Mouse (Mus musculus): ENCODE results near the gene Derl2. TPM values are rescaled to one million over a fixed set of nuclear protein-coding genes. Genes with fewer than 3 reads are reported as not detected.

The Derl2 gene
- total and polyA plus RNA-seq, 2 experiments from 2014 or later: 25.3 to 25.7 TPM

- Histone ChIP-seq H3K27ac (no peak overlapping the region), H3K4me2 (ENCODE audit: low read depth, low read length) (no peak overlapping the region), H3K36me3 (ENCODE audit: insufficient read depth, low read length) (peaks cover 40% of the 10 kb centered on the region), H3K4me1 (ENCODE audit: insufficient read depth, low read length) (no peaks in the 10 kb centered on the region), H3K27me3 (ENCODE audit: insufficient read depth, low read length) (no peaks in the 10 kb centered on the region), H3K9me3 (ENCODE audit: low read length) (no peaks in the 10 kb centered on the region), H3K9ac (replicated peaks; ENCODE audit: low read length) (no peak overlapping the region), H3K4me3 (ENCODE audit: low read length) (no peak overlapping the region)
- no peak for TF ChIP-seq CTCF (IDR thresholded peaks at IDR 0.05; ENCODE audit: low read depth)
- 94% methylated on average over 3 of the region's 3 CpGs for WGBS
- DNase-seq (ENCODE audit: low spot score) (no peak), ATAC-seq (no peak)
These were observed 11.3 kb downstream of the Derl2 start for GRCm38 (mm10) chr11:71008321-71008720.

GRCm38 (mm10) chr11:71007831-71008230 lies 11.8 kb downstream of the Derl2 start:
- H3K36me3 ChIP-seq (ENCODE audit: insufficient read depth, low read length): peaks cover 39% of the 10 kb centered on the region
- 90% methylated on average over 7 of the region's 7 CpGs for WGBS

GRCm38 (mm10) chr11:71007026-71007425 lies 12.6 kb downstream of the Derl2 start:
- no peak overlapping the region for H3K4me2 ChIP-seq (ENCODE audit: low read depth, low read length)
- no peak overlapping the region for H3K4me3 ChIP-seq (ENCODE audit: low read length)
- DNase-seq (ENCODE audit: low spot score) (no peak), ATAC-seq (no peak)
- 95% methylated on average over 6 of the region's 6 CpGs for WGBS
- H3K9me3 ChIP-seq (ENCODE audit: low read length): no peaks in the 10 kb centered on the region
- no peaks in the 10 kb centered on the region for H3K27me3 ChIP-seq (ENCODE audit: insufficient read depth, low read length)
- no peak overlapping the region for H3K27ac ChIP-seq
- no peaks in the 10 kb centered on the region for H3K4me1 ChIP-seq (ENCODE audit: insufficient read depth, low read length)
- no peak for TF ChIP-seq CTCF (IDR thresholded peaks at IDR 0.05; ENCODE audit: low read depth)
- H3K9ac ChIP-seq (replicated peaks; ENCODE audit: low read length): no peak overlapping the region
- H3K36me3 ChIP-seq (ENCODE audit: insufficient read depth, low read length): peaks cover 36% of the 10 kb centered on the region

More at GRCm38 (mm10) chr11:71007831-71008230, 11.8 kb downstream of the Derl2 start:
- no peak overlapping the region for H3K4me2 ChIP-seq (ENCODE audit: low read depth, low read length)
- DNase-seq (ENCODE audit: low spot score) (no peak), ATAC-seq (no peak)
- H3K9me3 ChIP-seq (ENCODE audit: low read length): no peaks in the 10 kb centered on the region
- no peaks in the 10 kb centered on the region for H3K27me3 ChIP-seq (ENCODE audit: insufficient read depth, low read length)
- H3K27ac ChIP-seq: no peak overlapping the region
- H3K4me3 ChIP-seq (ENCODE audit: low read length): no peak overlapping the region
- no peak overlapping the region for H3K9ac ChIP-seq (replicated peaks; ENCODE audit: low read length)
- TF ChIP-seq CTCF (IDR thresholded peaks at IDR 0.05; ENCODE audit: low read depth): no peak
- no peaks in the 10 kb centered on the region for H3K4me1 ChIP-seq (ENCODE audit: insufficient read depth, low read length)

- H3K9me3 ChIP-seq (ENCODE audit: low read length): no peaks in the 10 kb centered on the region
- ATAC-seq (no peak), DNase-seq (ENCODE audit: low spot score) (no peak)
- H3K4me1 ChIP-seq (ENCODE audit: insufficient read depth, low read length): no peaks in the 10 kb centered on the region
- H3K27ac ChIP-seq: no peak overlapping the region
- no peaks in the 10 kb centered on the region for H3K27me3 ChIP-seq (ENCODE audit: insufficient read depth, low read length)
- peak overlapping the region; percentile 95 for H3K4me2 ChIP-seq (ENCODE audit: low read depth, low read length)
- WGBS: 63% methylated on average over 5 of the region's 5 CpGs
- peaks cover 18% of the 10 kb centered on the region for H3K36me3 ChIP-seq (ENCODE audit: insufficient read depth, low read length)
- H3K9ac ChIP-seq (replicated peaks; ENCODE audit: low read length): 0 out of 2 replicates have a peak overlapping the region, but pooled peaks have one; percentile 21
- H3K4me3 ChIP-seq (ENCODE audit: low read length): peak overlapping the region; percentile 98
- TF ChIP-seq CTCF (IDR thresholded peaks at IDR 0.05; ENCODE audit: low read depth): no peak
These were observed 14.6 kb downstream of the Derl2 start for GRCm38 (mm10) chr11:71005046-71005445.

GRCm38 (mm10) chr11:71004316-71004773 lies 15.3 kb downstream of the Derl2 start, which contains the start of gene Dhx33:
TSS of gene Dhx33 (minus strand) at chr11:71004437.
- Histone ChIP-seq H3K4me3 (ENCODE audit: low read length) (peak within 1 kb of the TSS; percentile 98), H3K27me3 (ENCODE audit: insufficient read depth, low read length) (no peaks in the 10 kb centered on the region), H3K36me3 (ENCODE audit: insufficient read depth, low read length) (peaks cover 16% of the 10 kb centered on the region; the same call in 1 of the 2 replicates), H3K9ac (replicated peaks; ENCODE audit: low read length) (peak within 1 kb of the TSS; percentile 76), H3K4me2 (ENCODE audit: low read depth, low read length) (peak within 1 kb of the TSS; percentile 95), H3K4me1 (ENCODE audit: insufficient read depth, low read length) (no peaks in the 10 kb centered on the region), H3K9me3 (ENCODE audit: low read length) (no peaks in the 10 kb centered on the region), H3K27ac (peak within 1 kb of the TSS; percentile 81)
- under 1% methylated on average over 32 of the region's 35 CpGs for WGBS
- ATAC-seq (peak; percentile 99), DNase-seq (ENCODE audit: low spot score) (peak; percentile 99)
- peak; percentile 65 for TF ChIP-seq CTCF (IDR thresholded peaks at IDR 0.05; ENCODE audit: low read depth)

- Histone ChIP-seq H3K4me1 (ENCODE audit: insufficient read depth, low read length) (no peaks in the 10 kb centered on the region), H3K27ac (peak overlapping the region; percentile 81), H3K27me3 (ENCODE audit: insufficient read depth, low read length) (no peaks in the 10 kb centered on the region), H3K4me3 (ENCODE audit: low read length) (peak overlapping the region; percentile 98), H3K9me3 (ENCODE audit: low read length) (no peaks in the 10 kb centered on the region), H3K36me3 (ENCODE audit: insufficient read depth, low read length) (peaks cover 20% of the 10 kb centered on the region; the same call in 1 of the 2 replicates), H3K9ac (replicated peaks; ENCODE audit: low read length) (peak overlapping the region; percentile 76), H3K4me2 (ENCODE audit: low read depth, low read length) (peak overlapping the region; percentile 95)
- under 1% methylated on average over 49 of the region's 49 CpGs for WGBS
- TF ChIP-seq CTCF (IDR thresholded peaks at IDR 0.05; ENCODE audit: low read depth): no peak
- DNase-seq (ENCODE audit: low spot score) (peak; percentile 60), ATAC-seq (peak; percentile 84)
These were observed 15.9 kb downstream of the Derl2 start for GRCm38 (mm10) chr11:71003611-71004315.

- no peak for TF ChIP-seq CTCF (IDR thresholded peaks at IDR 0.05; ENCODE audit: low read depth)
- no peak overlapping the region for H3K4me2 ChIP-seq (ENCODE audit: low read depth, low read length)
- WGBS: 81% methylated on average over 4 of the region's 4 CpGs
- DNase-seq (ENCODE audit: low spot score): no peak
- H3K4me3 ChIP-seq (ENCODE audit: low read length): no peak overlapping the region
- H3K27me3 ChIP-seq (ENCODE audit: insufficient read depth, low read length): no peaks in the 10 kb centered on the region
- H3K9ac ChIP-seq (replicated peaks; ENCODE audit: low read length): no peak overlapping the region
- no peak overlapping the region for H3K27ac ChIP-seq
- no peaks in the 10 kb centered on the region for H3K9me3 ChIP-seq (ENCODE audit: low read length)
- H3K4me1 ChIP-seq (ENCODE audit: insufficient read depth, low read length): no peaks in the 10 kb centered on the region
- no peak for ATAC-seq
- H3K36me3 ChIP-seq (ENCODE audit: insufficient read depth, low read length): peaks cover 23% of the 10 kb centered on the region; the same call in 1 of the 2 replicates
These were observed 18.5 kb downstream of the Derl2 start for GRCm38 (mm10) chr11:71001167-71001566.

All from hindbrain, postnatal 0 days (tissue).